Mouse (Mus musculus): Measurements from ENCODE around the gene Glis3. TPM values are rescaled to one million over a fixed set of nuclear protein-coding genes. Genes with fewer than 3 reads are reported as not detected.

The Glis3 gene
- total and polyA plus RNA-seq, 3 experiments, result not detected

GRCm38 (mm10) chr19:28567100-28567499 lies 112.8 kb downstream of the Glis3 start:
- no peak overlapping the region for H3K27ac ChIP-seq (ENCODE audit: control insufficient read depth, low read depth, low read length)
- H3K9ac ChIP-seq (ENCODE audit: control insufficient read depth, low read depth, low read length, poor library complexity, severe bottlenecking), result no peak overlapping the region
- H3K4me3 ChIP-seq (ENCODE audit: control insufficient read depth in 1 of 2, insufficient read depth in 1 of 2, low read depth in 2 of 2, low read length in 2 of 2), result no peak overlapping the region
- no peaks in the 10 kb centered on the region for H3K36me3 ChIP-seq (ENCODE audit: control insufficient read depth in 1 of 2, insufficient read depth in 2 of 2, low read length in 2 of 2)
- H3K27me3 ChIP-seq (ENCODE audit: control insufficient read depth in 1 of 2, insufficient read depth in 2 of 2, low read length in 2 of 2), result no peaks in the 10 kb centered on the region
- H3K4me1 ChIP-seq (ENCODE audit: control insufficient read depth in 1 of 2, insufficient read depth in 2 of 2, low read length in 2 of 2), result no peaks in the 10 kb centered on the region
- no peaks in the 10 kb centered on the region for H3K9me3 ChIP-seq (replicated peaks; ENCODE audit: insufficient read depth, low read length)
- TF ChIP-seq EP300 (IDR thresholded peaks at IDR 0.05; ENCODE audit: low read depth in 1 of 2, low read length in 2 of 2) (no peak), TCF12 (IDR thresholded peaks at IDR 0.05; ENCODE audit: low read depth, low read length) (no peak), RAD21 (IDR thresholded peaks at IDR 0.05; ENCODE audit: low read depth, low read length) (no peak), NELFE (IDR thresholded peaks at IDR 0.05; ENCODE audit: low read depth, low read length) (no peak), GATA1 (IDR thresholded peaks at IDR 0.05; ENCODE audit: low read depth, low read length) (no peak), UBTF (IDR thresholded peaks at IDR 0.05; ENCODE audit: borderline replicate concordance, insufficient read depth, low read depth, low read length) (no peak), ZC3H11A (IDR thresholded peaks at IDR 0.05; ENCODE audit: low read depth, low read length) (no peak), MAZ (IDR thresholded peaks at IDR 0.05; ENCODE audit: low read depth, low read length) (no peak), MAFK (IDR thresholded peaks at IDR 0.05; ENCODE audit: borderline replicate concordance, low read depth, low read length) (no peak), E2F4 (IDR thresholded peaks at IDR 0.05; ENCODE audit: borderline replicate concordance, low read depth, low read length) (no peak)
- no peaks in the 10 kb centered on the region for H3K79me2 ChIP-seq (ENCODE audit: control insufficient read depth, insufficient read depth, low read length, poor library complexity)
- no peak for DNase-seq (ENCODE audit: low read depth, low spot score)

DNA sequence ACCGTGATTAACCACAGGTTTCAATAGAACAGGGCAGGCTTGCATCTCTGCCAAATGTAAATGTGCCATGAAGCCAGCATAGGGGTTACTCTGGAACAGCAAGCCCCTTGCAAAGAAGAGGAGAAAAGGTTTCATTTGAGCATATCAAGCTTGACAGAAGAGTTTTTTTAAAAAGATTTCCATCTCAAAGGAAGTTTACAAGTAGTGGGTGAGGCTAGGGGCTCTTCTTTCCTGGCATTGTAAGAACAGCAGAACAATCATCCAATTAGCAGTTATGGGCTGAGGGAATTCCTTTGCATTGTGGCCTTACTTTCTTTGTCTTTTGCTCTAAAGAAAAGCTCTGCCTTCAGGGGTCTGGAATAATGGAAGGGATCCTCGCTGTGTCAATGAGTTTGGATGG lies 113.3 kb downstream of the Glis3 start:
- no peak for TF ChIP-seq RAD21 (IDR thresholded peaks at IDR 0.05; ENCODE audit: low read depth, low read length)
- TF ChIP-seq POLR2A (IDR thresholded peaks at IDR 0.05; ENCODE audit: control insufficient read depth in 1 of 2, insufficient read depth in 1 of 2, low read depth in 1 of 2, low read length in 2 of 2, poor library complexity in 1 of 2), result no peak
- TF ChIP-seq GATA1 (IDR thresholded peaks at IDR 0.05; ENCODE audit: low read depth, low read length), result no peak
- TF ChIP-seq ZNF384 (IDR thresholded peaks at IDR 0.05; ENCODE audit: low read depth, low read length), result no peak
- no peak for TF ChIP-seq ELF1 (IDR thresholded peaks at IDR 0.05; ENCODE audit: low read depth, low read length)
- no peak for TF ChIP-seq SIN3A (IDR thresholded peaks at IDR 0.05; ENCODE audit: low read length)
- no peak for TF ChIP-seq MEF2A (IDR thresholded peaks at IDR 0.05; ENCODE audit: extremely low read depth, insufficient replicate concordance, low read depth, low read length, poor library complexity, severe bottlenecking)
- no peak for TF ChIP-seq JUND (IDR thresholded peaks at IDR 0.05; ENCODE audit: low read depth, low read length)
- TF ChIP-seq POLR2AphosphoS5 (IDR thresholded peaks at IDR 0.05; ENCODE audit: borderline replicate concordance, low read depth, low read length), result no peak
- TF ChIP-seq MYB (IDR thresholded peaks at IDR 0.05; ENCODE audit: low read depth, low read length), result no peak
- TF ChIP-seq TCF12 (IDR thresholded peaks at IDR 0.05; ENCODE audit: low read depth, low read length), result no peak
- TF ChIP-seq CTCF (IDR thresholded peaks at IDR 0.05 in 2 of 3, conservative IDR thresholded peaks at IDR 0.05 in 1 of 3; ENCODE audit: control insufficient read depth in 1 of 3, insufficient read depth in 1 of 3, low read depth in 2 of 3, low read length in 3 of 3, poor library complexity in 1 of 3, severe bottlenecking in 1 of 3), result no peak
- no peak for TF ChIP-seq USF1 (IDR thresholded peaks at IDR 0.05; ENCODE audit: low read depth, low read length)
- no peak for TF ChIP-seq E2F4 (IDR thresholded peaks at IDR 0.05; ENCODE audit: borderline replicate concordance, low read depth, low read length)
- TF ChIP-seq GABPA (IDR thresholded peaks at IDR 0.05; ENCODE audit: low read depth, low read length), result no peak
- H3K27ac ChIP-seq (ENCODE audit: control insufficient read depth, low read depth, low read length), result no peak overlapping the region
- no peaks in the 10 kb centered on the region for H3K27me3 ChIP-seq (ENCODE audit: control insufficient read depth in 1 of 2, insufficient read depth in 2 of 2, low read length in 2 of 2)
- no peaks in the 10 kb centered on the region for H3K79me2 ChIP-seq (ENCODE audit: control insufficient read depth, insufficient read depth, low read length, poor library complexity)
- DNase-seq (ENCODE audit: low read depth, low spot score), result no peak
- H3K36me3 ChIP-seq (ENCODE audit: control insufficient read depth in 1 of 2, insufficient read depth in 2 of 2, low read length in 2 of 2), result no peaks in the 10 kb centered on the region
- no peaks in the 10 kb centered on the region for H3K9me3 ChIP-seq (replicated peaks; ENCODE audit: insufficient read depth, low read length)
- H3K9ac ChIP-seq (ENCODE audit: control insufficient read depth, low read depth, low read length, poor library complexity, severe bottlenecking), result no peak overlapping the region
- H3K4me1 ChIP-seq (ENCODE audit: control insufficient read depth in 1 of 2, insufficient read depth in 2 of 2, low read length in 2 of 2), result no peaks in the 10 kb centered on the region
- no peak overlapping the region for H3K4me3 ChIP-seq (ENCODE audit: control insufficient read depth in 1 of 2, insufficient read depth in 1 of 2, low read depth in 2 of 2, low read length in 2 of 2)

All from MEL (cell line).